Mouse (Mus musculus) frontal cortex, postnatal 36 days (tissue): Measurements from ENCODE around the gene Mdm2.
A peak's percentile ranks its signal among the peaks of the same experiment; 100 is the strongest.
"Not testable (repeated sequence)": the region's sequence is repeated elsewhere in the genome, so short reads cannot be mapped to it uniquely, and the experiment has no call there.

Experiments
- DNase-seq, 2 experiments: peaks; one replicate each; pipeline ENCODE4 v3.0.0; 2022; ENCODE audit warnings: low spot score in 2 of 2

Mdm2 gene

DNA sequence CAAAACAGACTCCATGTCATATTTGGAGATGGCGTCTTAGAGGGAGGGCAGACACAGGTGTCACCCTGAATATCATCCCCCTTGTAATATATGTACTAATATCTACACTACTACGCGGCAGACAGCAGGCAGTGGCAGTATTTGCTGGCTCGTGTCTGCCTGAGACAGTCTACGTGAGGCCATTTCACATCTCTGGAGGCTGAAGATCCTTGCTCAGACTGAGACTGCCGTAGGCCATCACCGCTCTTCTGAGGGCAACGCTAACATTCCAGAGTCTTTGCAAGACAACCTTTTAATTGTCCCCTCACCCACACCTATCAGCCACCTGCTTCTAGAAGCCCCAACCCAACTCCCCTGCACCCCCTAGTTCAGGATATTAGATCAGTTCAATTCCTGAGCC is 2.9 kb upstream of the Mdm2 start:
- no peak for DNase-seq

DNA sequence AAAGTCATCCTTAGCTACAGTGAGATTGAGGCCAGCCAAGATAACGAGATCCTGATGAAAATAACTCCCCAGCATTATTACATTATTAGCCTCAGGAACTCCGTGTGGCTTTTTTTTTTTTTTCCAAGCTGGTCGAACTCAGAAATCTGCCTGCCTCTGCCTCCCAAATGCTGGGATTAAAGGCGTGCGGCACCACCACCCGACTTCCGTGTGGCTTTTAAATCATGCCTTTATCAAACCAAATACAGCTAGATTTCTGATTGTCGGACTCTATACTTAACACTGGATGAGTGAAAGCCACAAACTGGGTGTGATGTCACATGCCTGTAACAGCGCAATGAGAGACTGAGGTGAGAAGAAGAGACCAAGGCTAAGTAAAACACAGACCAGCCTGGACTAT is 2.3 kb upstream of the Mdm2 start:
- no peak for DNase-seq

DNA sequence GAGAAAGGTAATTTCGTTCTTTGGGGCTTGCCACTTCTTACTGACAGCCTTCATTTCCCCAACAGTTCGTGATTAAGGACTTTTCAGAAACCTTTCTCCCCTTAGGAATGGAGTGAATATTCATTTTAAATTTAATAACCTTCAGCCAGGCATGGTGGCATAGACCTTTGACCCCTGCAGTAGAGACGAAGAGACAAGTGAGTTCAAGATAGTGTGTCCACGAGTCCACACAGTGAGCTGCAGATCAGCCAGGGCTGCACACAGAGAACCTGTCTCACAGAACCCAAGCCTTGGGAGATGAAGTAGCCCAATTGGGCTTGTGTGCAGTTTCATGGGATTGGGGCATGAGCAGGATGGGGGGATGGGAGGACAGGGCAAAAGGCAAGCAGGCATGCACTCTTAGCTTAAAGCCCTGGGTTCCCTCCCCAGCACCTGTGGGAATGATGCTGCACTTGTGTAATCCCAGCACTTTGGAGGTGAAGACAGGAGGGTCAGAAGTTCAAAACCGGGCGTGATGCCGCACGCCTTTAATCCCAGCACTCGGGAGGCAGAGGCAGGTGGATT is 1.7 kb upstream of the Mdm2 start:
- no peak for DNase-seq

DNA sequence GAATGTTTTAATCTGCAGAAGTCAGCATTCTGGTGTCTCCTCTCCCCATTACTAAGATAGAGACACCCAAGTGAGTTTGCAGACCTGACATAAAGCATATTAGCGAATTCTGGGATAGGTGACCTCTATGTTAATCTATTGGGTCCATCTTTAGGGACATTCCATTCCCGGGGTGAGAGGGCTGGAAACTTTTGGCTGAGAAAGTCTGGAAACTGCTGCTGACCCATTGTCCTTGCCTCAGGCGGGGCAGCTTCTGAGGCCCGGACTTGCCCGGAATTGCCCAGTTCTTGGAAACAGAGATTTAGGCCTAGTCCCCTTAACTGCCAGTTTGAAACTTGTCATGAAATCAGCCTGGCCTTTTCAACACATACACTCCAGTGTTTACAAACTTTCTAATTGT is 850 bp upstream of the Mdm2 start:
- no peak for DNase-seq

DNA sequence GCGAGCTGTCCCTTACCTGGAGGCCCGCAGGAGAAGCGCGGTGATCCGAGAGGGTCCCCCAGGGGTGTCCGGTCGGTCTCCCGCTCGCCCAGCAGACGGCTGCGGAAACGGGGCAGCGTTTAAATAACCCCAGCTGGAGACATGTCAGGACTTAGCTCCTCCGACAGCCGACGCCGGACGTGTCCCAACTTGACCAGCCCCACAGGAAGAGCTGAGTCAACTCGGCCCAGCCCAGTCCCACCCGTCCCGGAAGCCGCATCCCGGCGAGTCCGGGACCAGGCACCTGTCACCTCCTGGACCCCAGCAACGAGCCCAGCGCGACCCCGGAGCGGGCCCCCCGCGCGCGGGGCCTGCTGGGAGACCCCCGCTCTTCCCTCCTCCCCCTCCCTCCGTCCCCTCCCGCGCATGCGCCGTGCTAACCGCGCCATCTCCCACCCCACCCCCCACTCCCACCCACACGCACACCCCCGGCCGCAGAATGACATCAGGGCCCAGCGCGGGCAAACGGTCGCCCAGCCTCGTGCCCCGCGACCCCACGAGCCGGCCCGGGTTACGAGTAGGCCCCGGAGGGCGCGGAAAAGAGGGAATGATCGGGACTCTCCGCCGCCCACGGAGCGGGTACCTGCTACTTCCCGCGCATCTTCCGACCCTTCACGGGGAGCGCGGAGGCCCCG is 491 bp downstream of the Mdm2 start:
- peak; percentile 62 to 71 for DNase-seq

DNA sequence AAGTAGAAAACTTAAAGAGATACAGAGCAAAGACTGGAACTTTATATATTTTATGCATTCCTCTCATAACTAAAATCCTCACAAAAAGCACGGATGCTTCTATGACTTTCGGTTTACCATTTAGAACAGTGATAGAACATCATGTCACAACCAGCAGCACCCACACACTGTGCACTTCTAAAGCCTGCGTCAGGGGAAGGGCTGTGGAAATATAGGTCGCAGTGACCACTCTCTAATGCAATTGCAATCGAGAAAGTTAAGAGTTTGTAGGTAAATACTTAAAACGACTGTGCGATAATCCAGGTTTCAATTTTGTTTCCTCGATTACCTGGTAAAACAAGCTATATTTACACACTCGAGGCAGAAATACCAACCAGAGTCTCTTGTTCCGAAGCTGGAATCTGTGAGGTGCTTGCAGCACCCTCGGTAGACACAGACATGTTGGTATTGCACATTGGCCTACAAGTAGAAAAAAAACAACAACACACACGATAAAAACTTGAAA is 1.2 kb downstream of the Mdm2 start:
- no peak for DNase-seq

DNA sequence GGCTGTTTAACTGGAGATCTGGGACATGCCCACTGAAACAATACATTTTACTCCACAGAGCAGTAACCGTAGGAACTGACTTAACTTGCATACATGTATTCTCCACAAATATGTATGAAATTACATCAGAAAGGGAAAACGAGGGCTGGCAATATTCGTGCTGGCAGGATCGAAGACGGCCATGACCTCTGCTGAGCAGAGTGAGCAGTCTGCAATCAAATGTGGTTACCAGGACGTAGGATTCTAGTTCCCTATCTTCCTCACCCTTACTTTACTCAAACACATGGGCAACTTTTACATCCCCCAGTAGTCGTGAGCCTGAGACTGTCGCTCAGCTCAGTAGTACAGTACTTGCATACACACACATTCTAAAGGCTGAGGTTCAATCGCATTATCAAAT is 1.7 kb downstream of the Mdm2 start:
- DNase-seq, result no peak

DNA sequence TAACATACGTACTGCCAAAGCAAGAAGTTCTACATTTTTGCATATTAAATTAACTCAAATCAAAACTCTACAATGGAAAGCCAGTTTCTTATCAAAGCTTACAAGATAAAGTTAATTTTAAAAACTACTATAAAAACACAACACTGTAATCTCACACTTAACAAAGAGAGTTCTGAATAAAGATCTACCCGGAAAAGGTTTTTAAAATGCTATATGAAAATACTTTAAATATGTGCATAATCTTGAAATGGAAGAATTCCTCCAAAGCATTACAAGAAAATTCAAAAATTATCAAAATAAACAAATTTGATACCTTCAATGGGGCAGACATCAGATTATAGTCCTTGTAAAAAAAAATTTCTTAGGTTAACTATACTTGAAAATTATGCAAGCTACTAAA is 2.2 kb downstream of the Mdm2 start:
- no peak for DNase-seq

DNA sequence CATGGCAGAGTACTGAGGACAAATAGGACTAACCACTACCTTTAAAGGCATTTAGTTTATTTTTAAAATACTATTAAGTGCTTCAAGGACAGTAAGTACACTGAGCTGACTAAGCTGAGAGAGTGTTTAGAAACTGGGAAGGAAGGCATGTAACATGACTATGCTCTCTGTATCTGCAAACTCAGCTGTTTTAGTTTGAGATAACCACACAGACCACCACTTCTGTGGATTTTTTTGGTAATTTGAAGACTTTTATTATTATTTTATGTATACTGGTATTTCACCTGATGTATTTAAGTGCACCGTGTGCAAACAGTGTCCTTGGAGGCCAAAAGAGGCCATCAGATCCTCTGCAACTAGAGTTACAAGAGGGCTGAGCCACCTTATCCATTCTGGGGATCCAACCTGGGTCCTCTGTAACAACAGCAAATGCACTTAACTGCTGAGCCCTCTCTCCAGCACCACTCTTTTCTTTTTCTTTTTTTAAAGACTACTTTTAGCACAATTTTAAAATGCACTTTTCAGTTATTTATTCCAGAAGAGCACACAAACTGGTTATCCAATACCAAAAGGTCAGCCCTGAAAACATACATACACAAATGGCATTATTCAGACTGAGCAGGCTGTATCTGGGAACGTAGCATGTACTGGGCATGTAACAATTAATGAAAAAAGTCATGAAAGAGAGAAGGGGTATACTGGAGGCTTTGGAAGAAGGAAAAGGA is 3.3 kb downstream of the Mdm2 start:
- DNase-seq, result no peak

DNA sequence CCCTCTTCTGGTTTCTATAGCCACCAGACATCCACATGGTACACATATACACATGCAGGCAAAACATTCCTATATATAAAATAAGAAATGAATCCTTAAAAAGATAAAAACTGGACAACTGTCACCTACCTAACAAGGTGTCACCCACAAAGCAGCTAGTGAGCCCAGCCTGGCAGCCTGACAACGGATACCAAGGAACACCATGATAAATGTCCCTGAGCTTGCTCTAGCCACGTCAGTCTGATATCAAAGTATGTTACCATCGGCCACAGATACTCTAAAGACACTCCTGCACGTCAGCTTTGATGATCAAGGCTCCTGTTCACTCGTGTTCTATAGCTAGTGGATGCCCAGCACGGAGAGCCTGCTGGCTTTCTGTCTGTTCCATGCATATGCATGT is 4.1 kb downstream of the Mdm2 start:
- DNase-seq, result no peak

DNA sequence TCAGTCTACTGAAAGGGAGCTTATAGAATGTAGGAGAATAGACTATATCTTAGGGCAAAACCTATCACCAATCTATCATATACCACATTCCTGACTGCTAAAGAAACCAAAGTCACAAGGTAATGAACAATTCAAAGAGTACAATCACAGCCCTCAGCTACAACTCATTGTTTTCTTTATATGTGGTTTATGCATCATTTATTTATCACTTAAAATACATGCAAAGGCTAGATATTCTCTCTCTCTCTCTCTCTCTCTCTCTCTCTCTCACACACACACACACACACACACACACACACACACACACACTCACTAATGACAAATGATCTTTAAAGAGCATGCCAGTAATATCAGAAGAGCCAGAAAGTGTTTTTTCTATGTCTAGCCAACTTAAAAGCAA is 4.8 kb downstream of the Mdm2 start:
- DNase-seq, result no peak

DNA sequence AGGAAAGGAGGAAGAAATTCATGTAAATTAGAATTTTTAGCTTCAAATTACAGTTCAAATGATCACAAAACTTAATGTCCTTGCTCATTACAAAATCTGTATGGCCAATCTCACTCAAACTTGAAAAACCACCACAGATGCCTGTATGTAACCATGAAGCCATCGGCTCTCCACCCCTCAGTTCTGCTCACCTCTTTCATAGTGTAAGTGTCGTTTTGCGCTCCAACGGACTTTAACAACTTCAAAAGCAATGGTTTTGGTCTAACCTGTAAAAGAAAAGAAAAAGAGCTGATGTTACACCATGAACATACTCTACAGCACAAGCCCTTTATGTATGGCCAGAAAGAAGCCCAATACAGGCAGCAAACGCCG is 5.6 kb downstream of the Mdm2 start:
- DNase-seq, result no peak

DNA sequence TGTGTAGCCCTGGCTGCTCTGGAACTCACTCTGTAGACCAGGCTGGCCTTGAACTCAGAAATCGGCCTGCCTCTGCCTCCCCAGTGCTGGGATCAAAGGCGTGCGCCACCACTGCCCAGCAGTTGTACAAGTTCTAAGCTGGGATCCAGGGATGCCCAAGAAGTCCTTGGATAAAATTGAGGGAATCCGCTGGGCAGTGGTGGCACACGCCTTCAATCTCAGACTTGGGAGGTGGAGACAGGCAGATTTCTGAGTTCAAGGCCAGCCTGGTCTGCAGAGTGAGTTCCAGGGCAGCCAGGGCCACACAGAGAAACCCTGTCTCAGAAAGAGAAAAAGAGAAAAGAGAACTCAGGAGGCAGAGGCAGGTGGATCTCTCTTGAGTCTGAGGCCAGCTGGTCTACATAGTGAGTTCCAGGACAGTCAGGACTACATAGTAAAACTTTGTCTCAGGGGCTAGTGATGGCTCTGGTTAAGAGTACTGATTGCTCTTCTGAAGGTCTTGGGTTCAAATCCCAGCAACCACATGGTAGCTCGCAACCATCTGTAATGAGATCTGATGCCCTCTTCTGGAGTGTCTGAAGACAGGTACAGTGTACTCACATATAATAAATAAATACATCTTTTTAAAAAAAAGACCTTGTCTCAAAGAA is 6.1 kb downstream of the Mdm2 start:
- DNase-seq, result not testable (repeated sequence)

DNA sequence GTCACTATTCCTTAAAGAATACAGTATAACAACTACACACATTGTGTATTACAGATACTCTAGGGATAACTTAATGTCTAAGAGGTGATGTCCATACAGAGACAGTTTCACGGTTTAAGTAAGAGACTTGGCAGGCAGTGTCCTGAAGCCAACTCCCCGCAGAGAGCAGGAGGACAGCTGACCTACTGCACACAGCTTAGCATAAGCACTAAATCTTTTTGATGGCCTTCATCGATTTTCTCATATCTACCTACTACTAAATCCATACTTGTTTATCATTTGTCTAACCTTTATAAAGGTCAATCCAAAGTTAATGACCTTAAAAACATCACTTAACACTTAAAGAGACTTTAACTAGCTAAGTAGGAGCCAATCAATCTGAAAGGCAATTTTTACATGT is 7.1 kb downstream of the Mdm2 start:
- DNase-seq, result no peak

DNA sequence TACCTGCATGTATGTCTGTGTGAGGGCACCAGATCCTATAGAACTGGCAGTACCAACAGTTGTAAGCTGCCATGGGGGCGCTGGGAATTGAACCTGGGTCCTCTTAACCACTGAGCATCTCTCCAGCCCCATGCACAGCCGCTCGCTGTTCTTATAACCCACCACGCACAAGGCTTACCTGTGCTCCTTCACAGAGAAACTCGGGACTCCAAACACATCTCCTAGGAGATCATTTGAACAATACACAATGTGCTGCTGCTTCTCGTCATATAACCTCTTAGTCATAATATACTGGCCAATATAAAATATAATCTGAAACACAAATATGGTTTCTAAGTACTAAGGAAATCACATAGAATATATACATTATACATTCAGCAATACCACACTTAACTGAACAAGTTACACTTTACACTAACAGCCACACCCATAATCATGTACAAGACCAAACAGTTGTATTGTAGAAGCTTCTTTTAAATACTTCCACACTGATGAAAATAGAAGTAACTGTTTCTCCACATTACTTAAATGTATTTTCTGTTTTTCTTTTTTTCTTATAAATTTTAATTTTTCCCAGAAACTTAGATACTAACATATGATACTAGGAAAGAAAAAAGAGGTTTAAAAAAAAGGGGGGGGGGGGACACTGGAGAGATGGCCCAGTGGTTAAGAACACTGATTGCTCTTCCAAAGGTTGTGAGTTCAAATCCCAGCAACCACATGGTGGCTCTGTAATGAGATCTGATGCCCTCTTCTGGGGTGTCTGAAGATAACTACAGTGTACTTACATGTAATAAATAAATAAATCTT is 8.3 kb downstream of the Mdm2 start:
- DNase-seq, result no peak

DNA sequence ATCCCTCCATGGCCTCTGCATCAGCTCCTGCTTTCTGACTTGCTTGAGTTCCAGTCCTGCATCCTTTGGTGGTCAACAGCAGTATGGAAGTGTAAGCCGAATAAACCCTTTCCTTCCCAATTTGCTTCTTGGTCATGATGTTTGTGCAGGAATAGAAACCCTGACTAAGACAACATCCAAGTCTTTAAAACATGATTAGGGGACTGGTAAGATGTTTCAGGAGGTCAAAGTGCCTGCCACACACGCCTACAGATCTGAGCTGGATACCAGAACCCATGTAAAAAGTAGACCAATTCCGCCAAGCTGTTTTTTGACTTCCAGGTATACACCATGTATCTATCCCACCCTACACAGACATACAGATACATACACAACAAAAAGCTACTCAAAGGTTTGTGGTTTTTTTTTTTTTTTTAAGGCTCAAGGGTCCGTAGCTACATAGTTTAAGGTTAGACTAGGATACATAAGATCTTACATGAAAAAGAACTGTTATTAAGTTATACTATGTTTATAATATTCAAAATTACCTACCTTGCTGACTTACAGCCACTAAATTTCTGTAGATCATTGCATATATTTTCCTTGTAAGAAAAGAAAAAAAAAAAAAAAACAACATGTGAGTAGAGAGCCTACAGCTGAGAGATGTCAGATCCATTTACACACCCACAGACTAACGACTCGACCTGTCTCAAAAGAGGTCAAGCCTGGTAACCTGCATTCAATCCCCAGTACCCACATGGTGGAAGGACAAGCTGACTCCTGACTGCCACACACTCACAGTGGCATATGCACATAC is 9.3 kb downstream of the Mdm2 start:
- DNase-seq, result no peak

DNA sequence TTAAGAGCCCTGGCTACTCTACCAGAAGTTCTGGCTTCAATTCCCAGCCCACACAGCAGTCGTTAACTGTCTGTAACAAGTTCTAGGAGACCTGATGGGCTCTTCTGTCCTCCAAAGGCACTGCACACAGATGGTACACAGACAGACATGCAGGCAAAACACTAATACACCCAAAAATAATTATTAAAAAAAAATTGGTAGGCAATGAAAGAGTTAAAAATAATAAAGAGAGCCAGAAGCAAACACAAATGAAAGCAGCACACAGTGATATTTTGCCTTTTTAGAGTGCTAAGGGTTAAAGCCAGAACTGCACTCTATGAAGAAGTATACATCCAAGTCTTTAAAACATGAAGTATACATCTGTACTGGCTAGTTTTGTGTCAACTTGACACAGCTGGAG is 10.1 kb downstream of the Mdm2 start:
- no peak for DNase-seq

DNA sequence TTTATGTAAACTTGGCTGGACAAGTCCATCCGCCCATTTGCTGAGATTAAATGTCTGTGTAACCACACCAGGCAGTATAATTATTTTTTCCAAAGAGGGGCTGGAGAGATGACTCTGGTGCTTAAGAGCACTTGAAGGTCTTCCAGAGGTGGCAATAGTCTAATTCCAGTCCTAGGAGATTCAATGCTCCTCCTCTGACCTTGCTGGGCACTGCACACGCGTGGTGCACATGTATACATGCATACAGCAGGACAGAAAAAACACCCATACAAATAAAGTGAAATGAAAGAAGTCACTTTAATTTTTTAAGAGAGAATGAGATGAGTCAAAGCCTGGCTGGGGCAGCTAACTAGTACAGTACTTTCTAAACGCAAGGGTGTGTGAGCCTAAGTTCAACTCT is 10.6 kb downstream of the Mdm2 start:
- DNase-seq, result no peak

DNA sequence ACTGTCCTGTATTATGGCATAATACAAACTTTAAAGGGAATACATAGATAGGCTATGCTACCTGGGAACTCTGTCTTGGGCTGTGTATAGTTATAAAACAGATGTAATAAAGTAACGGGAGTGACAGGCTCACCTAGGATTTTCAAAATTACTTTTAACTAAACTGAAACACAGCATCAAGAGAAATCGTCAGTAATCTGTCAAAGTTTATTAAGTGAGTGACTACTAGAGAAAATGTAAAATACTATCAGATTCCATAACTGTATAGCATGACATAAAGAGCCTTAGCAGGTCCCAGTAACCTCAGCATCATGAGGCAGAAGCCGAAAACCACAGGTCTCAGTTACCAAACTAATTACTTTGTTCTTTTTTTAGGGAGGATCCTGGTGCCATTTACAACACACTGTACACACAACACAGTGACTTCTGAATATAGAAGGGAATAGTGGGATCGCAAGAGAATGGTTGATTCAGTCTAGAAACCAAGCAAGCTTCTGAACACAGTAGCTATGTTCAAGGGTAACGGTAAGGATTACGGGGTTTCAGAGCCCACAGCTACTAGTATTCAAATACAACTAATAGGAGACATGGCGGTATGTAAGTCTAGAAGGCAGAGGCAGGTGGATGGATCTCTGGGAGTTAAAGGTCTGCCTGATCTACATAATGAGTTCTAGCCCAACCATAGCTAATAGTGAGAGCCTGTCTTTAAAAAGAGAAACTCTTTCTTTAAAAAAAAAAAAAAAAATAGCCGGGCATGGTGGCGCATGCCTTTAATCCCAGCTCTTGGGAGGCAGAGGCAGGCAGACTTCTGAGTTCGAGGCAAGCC is 12.0 kb downstream of the Mdm2 start:
- no peak for DNase-seq

DNA sequence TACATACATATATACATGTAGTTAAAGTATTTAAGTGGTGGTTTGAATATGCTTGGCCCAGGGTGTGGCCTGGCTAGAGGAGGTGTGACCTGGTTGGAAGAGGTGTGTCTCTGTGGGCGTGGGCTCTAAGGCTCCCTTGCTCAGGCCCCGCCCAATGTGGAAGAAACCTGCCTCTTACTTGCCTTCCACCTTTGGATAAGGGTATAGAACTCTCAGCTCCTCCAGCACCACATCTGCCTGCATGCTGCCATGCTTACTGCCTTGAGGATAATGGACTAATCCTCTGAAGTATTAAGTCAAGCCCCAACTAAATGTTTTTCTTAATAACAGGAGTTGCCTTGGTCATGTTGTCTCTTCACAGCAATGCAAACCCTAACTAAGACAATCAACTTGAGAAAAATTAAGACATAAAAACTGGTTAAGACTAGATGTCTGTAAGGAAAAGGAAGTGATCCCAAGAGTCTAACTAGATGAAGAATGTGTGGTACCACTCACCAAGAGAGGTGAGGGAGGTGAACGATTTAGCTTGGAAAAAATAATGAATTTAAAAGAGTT is 12.9 kb downstream of the Mdm2 start:
- DNase-seq, result no peak
